Mouse (Mus musculus) retina, postnatal 1 day (tissue): ENCODE data around the gene Olfr1002.
"Not testable (repeated sequence)": the region's sequence is repeated elsewhere in the genome, so short reads cannot be mapped to it uniquely, and the experiment has no call there.

ENCODE experiments used
- DNase-seq: peaks from one replicate; pipeline ENCODE4 v3.0.0-alpha.2; 2012

Olfr1002 gene

GRCm38 (mm10) chr2:85650604-85651003 lies at the start of gene Olfr1002:
TSS of gene Olfr1002 (minus strand) at chr2:85650704.
- no peak for DNase-seq

GRCm38 (mm10) chr2:85689131-85689530 lies 38.6 kb upstream of the Olfr1002 start, which contains the start of gene Olfr1008:
TSS of gene Olfr1008 (plus strand) at chr2:85689431.
- no peak for DNase-seq

- DNase-seq: no peak
These were observed 28.2 kb upstream of the Olfr1002 start, which contains the start of gene Olfr1006 for GRCm38 (mm10) chr2:85678667-85679066. TSS of gene Olfr1006 (minus strand) at chr2:85678767.

- not testable (repeated sequence) for DNase-seq
These were observed 13.9 kb upstream of the Olfr1002 start, which contains the start of gene Olfr154 for GRCm38 (mm10) chr2:85664355-85664754. TSS of gene Olfr154 (minus strand) at chr2:85664455.

GRCm38 (mm10) chr2:85611803-85612202 lies 38.7 kb downstream of the Olfr1002 start, which contains the start of gene Olfr1000:
TSS of gene Olfr1000 (minus strand) at chr2:85611903.
- no peak for DNase-seq
